Mouse (Mus musculus) heart, adult 9 months (tissue): ENCODE data around the gene Ankfn1.

ENCODE experiments used
- DNase-seq, 2 experiments: peaks; one replicate each; pipeline ENCODE4 v3.0.0; 2022; ENCODE audit warnings: low spot score in 2 of 2

Ankfn1 gene

DNA sequence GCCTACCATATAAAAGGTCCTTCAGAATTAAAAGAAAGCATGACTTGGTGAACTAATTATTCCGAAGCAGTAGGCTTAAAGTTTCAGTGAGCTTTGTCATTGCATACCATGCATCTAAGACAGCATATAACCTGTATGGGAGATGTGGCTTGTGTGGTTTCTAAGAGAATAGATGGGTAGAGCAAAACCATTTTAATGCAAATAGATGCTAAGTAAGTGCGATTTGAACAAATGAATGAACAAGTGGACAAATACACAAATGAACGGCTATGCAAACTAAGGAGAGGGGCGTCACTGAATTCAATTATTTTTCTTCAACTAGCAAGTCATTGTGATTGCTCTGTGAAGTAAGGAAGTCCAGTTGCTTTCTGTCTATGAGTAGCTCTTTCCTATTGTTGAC lies 198.3 kb downstream of the Ankfn1 start:
- no peak for DNase-seq

DNA sequence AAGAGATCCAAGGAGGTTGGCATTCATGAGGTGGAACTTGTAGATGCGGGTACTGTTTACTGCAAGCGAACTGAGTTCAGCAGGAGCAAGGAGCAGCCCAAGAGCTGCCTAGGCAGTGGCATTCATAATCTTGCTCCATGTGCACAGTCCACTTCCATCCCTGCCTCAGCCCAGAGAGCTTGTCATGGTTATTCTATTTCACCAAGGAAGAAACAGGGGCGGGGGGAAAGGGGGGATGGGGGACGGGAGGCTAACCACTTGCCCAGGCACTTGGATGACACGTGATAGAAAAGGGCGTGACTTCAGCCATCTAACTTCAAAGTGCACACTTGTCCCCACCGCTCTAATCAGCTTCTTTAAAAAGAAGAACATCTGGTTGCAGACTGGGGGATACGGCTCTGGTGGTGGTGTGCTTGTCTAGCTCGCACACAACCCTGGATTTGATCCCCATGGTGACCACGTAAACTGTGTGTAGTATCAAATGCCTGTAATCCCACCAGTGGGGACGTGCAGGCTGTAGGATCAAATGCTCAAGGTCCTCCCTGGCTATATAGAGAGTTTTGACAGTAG lies 203.1 kb downstream of the Ankfn1 start:
- DNase-seq: no peak

GRCm38 (mm10) chr11:89569391-89570145 lies 207.9 kb downstream of the Ankfn1 start:
- DNase-seq: no peak

GRCm38 (mm10) chr11:89568246-89568645 lies 209.2 kb downstream of the Ankfn1 start:
- no peak for DNase-seq

DNA sequence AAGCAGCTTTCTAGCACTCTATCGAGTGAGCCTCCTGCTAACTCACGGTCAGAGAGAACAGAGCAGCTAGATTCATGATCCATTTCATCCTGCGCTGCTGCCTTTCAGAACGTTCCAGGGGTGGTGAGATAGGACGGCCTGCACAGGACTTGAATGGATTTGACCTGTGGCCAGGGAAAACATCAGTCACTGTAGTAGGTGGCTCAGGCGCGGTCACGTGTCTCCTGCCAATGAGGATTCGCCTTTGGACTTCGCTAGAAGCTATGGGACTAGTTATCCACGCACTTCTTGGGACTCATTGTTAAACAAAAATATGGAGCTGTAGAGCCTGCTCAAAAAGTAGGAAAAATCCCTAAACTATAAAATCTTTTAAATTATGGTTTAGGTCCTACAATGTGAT lies 226.0 kb downstream of the Ankfn1 start:
- DNase-seq: no peak

GRCm38 (mm10) chr11:89550921-89551320 lies 226.5 kb downstream of the Ankfn1 start:
- no peak for DNase-seq

DNA sequence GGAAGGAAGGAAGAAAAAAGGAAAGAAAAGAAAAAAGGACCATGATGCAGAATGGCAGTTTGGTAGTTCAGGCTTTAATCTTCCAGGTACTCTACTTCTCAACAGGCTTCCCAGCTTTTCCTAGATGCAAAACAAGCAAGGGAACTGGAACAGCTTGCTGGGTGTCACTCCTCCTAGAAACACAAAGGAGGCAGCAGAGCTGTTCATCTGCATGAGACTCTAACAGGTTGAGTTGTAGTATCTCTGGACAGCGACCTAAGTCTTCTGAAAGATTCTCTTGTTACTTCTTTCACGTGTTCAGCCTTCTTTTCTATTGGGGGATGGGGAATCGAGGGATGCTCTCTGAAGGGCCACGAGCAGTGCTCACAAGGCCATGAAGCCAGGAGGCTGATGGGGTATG lies 228.7 kb downstream of the Ankfn1 start:
- no peak for DNase-seq

DNA sequence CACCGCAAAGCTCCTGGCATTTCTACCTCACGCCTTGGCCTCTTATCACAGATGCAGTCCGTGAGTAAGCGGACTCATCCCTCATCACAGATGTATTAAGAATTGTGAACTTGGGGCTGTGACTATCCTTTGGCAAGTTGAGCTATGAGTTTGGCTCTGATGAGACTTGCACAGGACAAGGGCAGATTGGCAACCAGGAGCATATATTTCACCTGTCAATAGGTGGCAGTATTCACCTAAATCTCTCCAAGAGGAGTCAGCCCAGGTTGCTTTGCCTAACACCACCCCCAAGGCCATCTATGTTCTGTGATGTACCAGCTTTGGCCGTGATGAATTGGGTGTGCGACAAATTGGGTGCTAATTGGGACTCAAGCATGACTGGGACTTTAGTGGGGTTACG lies 231.3 kb downstream of the Ankfn1 start:
- DNase-seq: no peak

DNA sequence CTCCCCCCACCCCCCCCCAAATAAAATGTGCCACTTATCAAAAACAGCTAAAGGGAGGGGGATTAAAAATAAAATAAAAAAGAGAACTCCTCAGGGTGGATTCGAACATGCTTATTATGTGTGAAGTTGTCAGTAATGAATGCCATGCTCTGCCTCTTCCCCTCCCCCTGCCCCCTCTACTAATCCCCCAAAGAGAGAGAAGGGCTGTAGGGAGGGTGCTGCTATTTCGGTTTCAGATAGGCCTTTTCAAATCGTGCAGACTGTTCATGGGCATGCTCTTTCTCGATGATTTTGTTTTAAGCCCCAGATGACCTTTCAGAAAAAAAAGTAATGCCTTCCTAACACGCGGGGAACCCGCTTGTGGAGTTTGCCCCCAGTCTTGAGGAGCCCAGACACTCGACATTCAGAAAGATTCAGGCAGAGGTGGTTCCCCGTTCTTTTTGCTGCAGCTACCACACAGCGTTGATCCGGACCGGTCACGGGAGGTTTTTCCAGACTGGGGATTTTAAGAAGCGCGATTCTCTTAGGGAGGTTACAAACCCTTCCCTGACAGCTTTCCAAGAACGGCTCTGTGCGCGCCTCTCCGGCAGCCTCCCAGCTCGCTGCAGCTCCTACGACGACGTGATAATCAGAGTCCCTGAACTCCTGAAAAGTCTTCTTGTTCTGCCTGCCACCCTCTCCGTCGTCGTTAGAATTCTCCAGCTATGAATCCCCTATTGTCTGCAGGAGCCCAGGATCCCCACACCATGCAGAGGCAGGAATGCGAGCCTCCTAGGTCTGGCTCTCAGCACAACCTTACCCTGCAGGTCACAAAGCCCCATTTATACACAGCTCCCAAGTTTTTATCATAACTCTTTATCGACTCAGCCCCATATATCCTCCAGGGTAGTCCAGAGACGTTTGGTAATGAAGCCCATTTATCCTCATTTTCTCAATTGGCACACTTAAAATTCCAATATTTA lies 232.3 kb downstream of the Ankfn1 start:
- DNase-seq: no peak

- DNase-seq: no peak
These were observed 239.1 kb downstream of the Ankfn1 start for GRCm38 (mm10) chr11:89538376-89538775.

DNA sequence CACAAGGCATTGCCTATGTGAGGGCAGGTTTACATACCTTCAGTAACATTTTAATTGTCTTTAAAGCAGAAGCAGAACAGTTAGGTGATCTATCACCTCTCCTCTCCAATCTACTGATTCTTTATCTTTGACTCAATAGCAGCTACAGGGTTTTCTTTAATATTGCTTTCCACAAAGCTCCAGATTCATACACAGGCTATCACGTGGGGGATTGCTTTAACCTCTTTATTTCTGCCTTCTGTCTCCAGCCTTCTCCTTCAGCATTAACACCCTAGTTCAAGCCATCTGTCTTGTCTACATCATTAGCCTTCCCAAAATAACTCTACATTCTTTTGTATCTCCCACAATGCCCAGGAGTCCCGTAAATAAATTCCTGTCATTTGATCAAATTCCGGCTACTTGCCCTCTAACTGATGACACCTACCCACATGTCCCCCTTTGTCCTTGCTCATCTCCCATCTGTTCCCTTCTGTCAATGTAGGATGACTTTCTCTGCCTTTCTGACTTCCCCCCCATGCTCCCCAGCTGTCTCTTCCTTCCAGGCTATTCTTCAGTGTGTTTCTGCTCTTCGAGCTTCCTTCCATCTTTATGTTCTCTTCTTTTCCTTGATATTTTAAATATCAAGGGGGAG lies 249.5 kb downstream of the Ankfn1 start:
- DNase-seq: no peak

GRCm38 (mm10) chr11:89515501-89515901 lies 262.0 kb downstream of the Ankfn1 start:
- no peak for DNase-seq

DNA sequence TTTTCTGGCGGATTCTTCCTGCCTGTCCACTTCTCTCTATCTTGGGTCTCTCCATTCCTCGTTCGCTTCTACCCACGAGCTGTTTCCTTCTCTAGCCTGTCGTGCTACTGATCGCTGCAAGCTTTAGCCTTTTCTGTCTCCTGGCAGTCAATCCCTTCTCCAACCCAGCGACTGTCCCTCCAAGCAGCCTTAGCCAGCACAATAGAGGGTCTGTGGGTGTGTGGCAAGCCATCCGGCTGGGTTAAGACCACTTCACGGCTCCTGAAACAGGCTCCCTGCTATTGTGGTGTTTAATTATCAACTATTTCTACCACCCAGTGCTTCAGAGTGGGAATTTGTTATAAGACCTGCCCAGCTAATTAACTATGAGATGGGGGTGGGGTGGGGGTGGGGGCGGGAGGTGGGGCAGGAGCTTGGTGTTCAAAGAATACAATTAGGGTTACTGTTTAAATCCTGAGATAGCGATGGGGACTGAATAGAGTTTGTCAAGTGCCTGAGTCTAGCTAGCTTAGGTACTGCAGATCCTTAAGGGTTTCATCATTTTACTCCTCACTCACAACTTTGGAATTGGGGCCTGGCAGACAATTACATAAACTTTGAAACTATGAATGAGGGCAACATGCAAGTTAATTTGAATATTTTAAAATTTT lies 268.7 kb downstream of the Ankfn1 start:
- DNase-seq: no peak

DNA sequence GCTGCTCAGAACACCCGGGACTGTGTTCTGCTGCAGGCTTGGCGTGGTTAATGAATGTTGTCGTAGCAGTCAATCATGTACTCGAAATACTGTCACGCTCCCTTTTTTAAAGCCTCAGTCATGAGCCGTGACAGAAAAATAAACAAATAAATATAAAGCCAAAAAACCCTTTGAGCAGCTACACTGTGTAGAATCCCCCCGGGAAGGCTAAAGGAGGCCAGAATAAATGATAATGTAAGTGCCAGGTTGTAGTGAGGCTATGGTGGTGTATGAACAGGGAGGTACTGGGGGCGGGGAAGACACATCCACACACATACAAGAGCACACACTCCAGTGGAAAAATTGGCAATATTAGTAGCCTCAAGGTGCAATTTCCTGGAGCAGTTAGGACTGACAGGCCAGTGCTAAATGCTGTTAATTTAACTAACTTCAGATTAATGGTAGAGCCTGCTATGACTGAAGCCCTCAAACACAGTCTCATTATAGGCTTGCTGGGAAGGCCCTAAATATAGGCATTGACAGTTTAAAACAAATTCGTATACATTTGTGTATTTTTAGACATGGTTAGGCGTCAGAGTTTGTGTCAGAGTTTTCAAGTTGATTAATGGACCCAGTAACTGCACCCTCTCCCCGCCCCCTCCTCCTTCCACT lies 270.7 kb downstream of the Ankfn1 start:
- DNase-seq: no peak

DNA sequence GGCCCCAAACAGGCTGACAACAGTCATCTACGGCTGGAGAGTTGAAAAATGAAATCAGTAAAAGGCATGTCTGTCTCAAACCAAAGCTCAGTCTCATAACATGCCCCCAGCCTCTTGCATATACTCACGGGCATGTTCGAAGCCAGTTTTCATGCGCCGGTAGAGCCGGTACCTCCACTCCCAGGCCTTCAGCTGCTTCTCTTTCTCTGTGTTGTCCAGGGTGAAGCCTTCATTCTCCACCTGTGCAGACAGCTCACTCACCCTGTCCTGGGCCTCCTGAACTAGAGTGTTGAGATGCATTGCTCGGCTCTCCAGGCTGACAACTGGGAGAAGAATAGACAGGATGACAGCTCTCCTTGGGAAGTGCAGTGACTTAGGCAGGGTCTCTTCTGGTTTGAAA lies 272.4 kb downstream of the Ankfn1 start:
- no peak for DNase-seq

- no peak for DNase-seq
These were observed 275.7 kb downstream of the Ankfn1 start for GRCm38 (mm10) chr11:89501796-89502195.

DNA sequence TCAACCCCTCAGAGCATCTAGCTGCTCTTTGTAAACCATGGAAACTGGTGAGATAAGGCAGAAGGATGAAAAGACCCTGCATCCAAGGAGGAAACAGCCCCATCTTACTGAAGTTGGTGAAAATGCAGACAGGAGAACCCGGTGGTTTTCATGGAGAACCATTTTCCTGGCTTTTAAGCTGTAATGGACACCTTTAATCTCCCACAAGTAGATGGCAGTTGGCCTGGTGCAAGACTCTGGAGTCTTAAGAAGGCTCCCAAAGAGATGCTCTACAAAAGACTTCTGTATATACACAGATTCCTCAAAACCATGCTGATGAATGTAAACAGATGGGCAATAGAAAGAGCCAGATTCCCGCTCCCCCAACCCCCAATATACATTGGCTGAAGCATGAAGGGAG lies 276.5 kb downstream of the Ankfn1 start:
- DNase-seq: no peak

DNA sequence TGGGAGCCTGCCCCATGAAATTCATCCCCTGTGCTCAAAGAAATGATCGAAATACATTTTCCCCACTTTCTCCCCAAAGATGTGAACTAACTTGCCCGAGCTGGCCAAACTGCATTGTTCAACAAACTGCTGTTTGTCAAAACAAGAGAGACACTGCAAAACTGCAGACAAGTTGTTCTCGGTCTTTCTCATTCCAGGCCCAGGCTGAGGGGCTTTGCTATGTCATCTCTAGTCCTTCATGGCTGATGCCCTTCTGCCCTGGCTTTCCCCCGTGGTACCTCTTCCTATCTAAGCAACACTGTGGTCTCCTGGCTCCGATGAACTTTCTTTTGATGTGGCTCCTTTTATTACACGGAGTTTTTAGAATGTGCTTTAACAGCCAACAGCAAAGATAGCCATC lies 296.4 kb downstream of the Ankfn1 start:
- no peak for DNase-seq

DNA sequence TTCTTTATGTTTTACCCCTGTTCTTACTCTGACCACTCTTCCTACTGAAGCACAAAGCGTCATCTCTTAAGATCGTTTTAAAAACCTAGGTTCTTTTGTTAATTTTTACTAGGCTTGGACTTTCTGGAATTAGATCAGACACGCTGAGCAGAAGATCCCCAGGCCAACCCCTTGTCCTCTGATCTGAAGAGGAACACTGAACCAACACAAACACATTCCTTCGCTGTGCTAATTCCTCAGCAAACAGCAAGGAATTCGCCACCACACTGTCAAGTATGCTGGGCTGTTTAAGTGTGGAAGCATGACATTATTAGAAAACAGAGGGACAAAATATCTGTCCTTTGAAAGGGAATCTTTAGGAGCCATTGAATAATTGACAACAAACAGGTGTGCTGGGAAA lies 300.5 kb downstream of the Ankfn1 start:
- DNase-seq: no peak

DNA sequence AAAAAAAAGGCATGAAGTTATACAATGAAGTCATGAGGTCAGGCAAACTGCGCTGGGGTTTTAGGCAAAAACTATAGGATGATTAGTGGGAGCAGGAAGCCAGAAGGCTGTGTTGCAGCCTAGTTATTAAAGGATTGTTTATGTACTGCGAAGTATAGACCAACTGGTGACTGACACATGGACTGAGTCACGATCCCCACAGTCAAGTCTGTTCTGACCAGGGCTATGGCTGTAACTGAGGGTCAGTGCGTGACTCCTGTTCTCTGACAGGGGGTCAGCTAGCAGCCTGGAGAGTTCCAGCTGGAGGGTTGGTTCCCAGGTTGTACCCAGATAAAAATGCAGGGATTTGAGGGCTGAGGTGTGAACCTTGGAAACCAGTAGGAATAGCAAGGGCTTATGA lies 301.4 kb downstream of the Ankfn1 start:
- no peak for DNase-seq

- no peak for DNase-seq
These were observed 304.6 kb downstream of the Ankfn1 start for GRCm38 (mm10) chr11:89472871-89473270.
